ENCODE assay signal across 13 mouse cellular contexts in the genomic region with DNA sequence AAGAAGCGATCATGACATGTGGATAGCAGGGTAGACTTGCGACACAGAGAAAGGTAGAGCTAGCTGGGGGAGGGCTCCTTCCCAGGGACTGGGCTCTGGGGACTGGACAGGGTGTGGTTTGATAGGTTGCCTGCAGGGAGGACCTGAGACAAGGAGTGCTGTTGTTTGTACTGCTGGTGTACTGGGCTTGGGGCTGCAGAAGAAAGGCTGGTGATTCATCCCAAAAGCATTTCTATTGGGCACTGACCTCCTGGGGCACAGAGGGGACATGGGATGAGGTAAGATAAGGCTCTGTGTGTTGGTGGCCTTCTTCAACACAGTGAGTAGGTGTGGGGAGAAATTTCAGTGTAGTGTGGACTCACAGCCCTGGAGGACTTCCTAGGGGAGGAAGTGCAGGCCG. TPM values are rescaled to one million over a fixed set of nuclear protein-coding genes. Genes with fewer than 3 reads are reported as not detected.
DNase-seq lines count a peak whose midpoint lies in the region; ATAC-seq lines count a peak whose summit lies in the region.
"Had no signal": no experiment of that assay in that cellular context is flagged by ENCODE, and none has a peak within 500 bp of the region (broad histone marks: within the 10 kb centered on the region; RNA-seq: fewer than 3 reads in every experiment).

No protein-coding gene starts in this region.

- peak overlapping the region; percentile 5; the same call in 1 of the 2 replicates for H3K27ac ChIP-seq in heart, embryonic 15.5 days
- no peak overlapping the region for H3K27ac ChIP-seq in neural tube, embryonic 12.5 days
- no peak overlapping the region for H3K27ac ChIP-seq in neural tube, embryonic 15.5 days (replicated peaks)
- H3K27ac ChIP-seq in stomach, embryonic 15.5 days: peak overlapping the region; percentile 48
- H3K27ac ChIP-seq in liver, embryonic 11.5 days (ENCODE audit: low read depth, low read length): no peak overlapping the region
- H3K27ac ChIP-seq: liver, embryonic 14.5 days had no signal

- peaks cover 85% of the 10 kb centered on the region for H3K4me1 ChIP-seq in heart, embryonic 15.5 days (replicated peaks)
- peaks cover 42% of the 10 kb centered on the region for H3K4me1 ChIP-seq in neural tube, embryonic 12.5 days
- H3K4me1 ChIP-seq in neural tube, embryonic 15.5 days: peaks cover 77% of the 10 kb centered on the region
- H3K4me1 ChIP-seq in stomach, embryonic 15.5 days: peaks cover 70% of the 10 kb centered on the region
- peaks cover 56% of the 10 kb centered on the region for H3K4me1 ChIP-seq in liver, embryonic 11.5 days (replicated peaks; ENCODE audit: control insufficient read depth, insufficient read depth, low read length)
- H3K4me1 ChIP-seq: megakaryocyte, embryonic 14.5 days had no signal

- H3K4me2 ChIP-seq in heart, embryonic 15.5 days: peak overlapping the region; percentile 26; the same call in 1 of the 2 replicates
- no peak overlapping the region for H3K4me2 ChIP-seq in neural tube, embryonic 12.5 days (replicated peaks)
- H3K4me2 ChIP-seq in neural tube, embryonic 15.5 days: no peak overlapping the region
- H3K4me2 ChIP-seq in stomach, embryonic 15.5 days: no peak overlapping the region
- H3K4me2 ChIP-seq in liver, embryonic 11.5 days: no peak overlapping the region

- no peak for ATAC-seq in heart, embryonic 15.5 days (replicated peaks; ENCODE audit: insufficient number of reproducible peaks, insufficient read depth, low FRiP score, low read depth)
- 0 out of 2 replicates have a peak, but pooled peaks have one; percentile 4 for ATAC-seq in neural tube, embryonic 12.5 days (ENCODE audit: low FRiP score, low read depth)
- ATAC-seq in neural tube, embryonic 15.5 days (ENCODE audit: low FRiP score): no peak
- peak; percentile 60 for ATAC-seq in stomach, embryonic 15.5 days (ENCODE audit: insufficient read depth, low FRiP score, low read depth)
- no peak for ATAC-seq in liver, embryonic 11.5 days (replicated peaks; ENCODE audit: low FRiP score)
- ATAC-seq: hindbrain, postnatal 0 days had no signal

- H3K4me3 ChIP-seq in heart, embryonic 15.5 days: no peak overlapping the region
- H3K4me3 ChIP-seq in neural tube, embryonic 12.5 days: no peak overlapping the region
- H3K4me3 ChIP-seq in neural tube, embryonic 15.5 days (replicated peaks): no peak overlapping the region
- no peak overlapping the region for H3K4me3 ChIP-seq in stomach, embryonic 15.5 days (replicated peaks)
- H3K4me3 ChIP-seq in liver, embryonic 11.5 days (ENCODE audit: low read depth, low read length): no peak overlapping the region
- H3K4me3 ChIP-seq: megakaryocyte, embryonic 14.5 days had no signal

- no peaks in the 10 kb centered on the region for H3K27me3 ChIP-seq in heart, embryonic 15.5 days
- no peaks in the 10 kb centered on the region for H3K27me3 ChIP-seq in neural tube, embryonic 12.5 days (replicated peaks)
- no peaks in the 10 kb centered on the region for H3K27me3 ChIP-seq in neural tube, embryonic 15.5 days (replicated peaks)
- H3K27me3 ChIP-seq in stomach, embryonic 15.5 days (replicated peaks): no peaks in the 10 kb centered on the region
- no peaks in the 10 kb centered on the region for H3K27me3 ChIP-seq in liver, embryonic 11.5 days (replicated peaks; ENCODE audit: control insufficient read depth, insufficient read depth, low read length)
- H3K27me3 ChIP-seq: CH12.LX had no signal

- WGBS in heart, embryonic 15.5 days: 32% methylated on average over 3 of the region's 3 CpGs
- 72% methylated on average over 3 of the region's 3 CpGs for WGBS in neural tube, embryonic 12.5 days
- 59% methylated on average over 3 of the region's 3 CpGs for WGBS in neural tube, embryonic 15.5 days
- 46% methylated on average over 3 of the region's 3 CpGs for WGBS in stomach, embryonic 15.5 days
- 53% methylated on average over 3 of the region's 3 CpGs for WGBS in liver, embryonic 11.5 days

- no peaks in the 10 kb centered on the region for H3K9me3 ChIP-seq in heart, embryonic 15.5 days (replicated peaks)
- no peaks in the 10 kb centered on the region for H3K9me3 ChIP-seq in neural tube, embryonic 12.5 days
- no peaks in the 10 kb centered on the region for H3K9me3 ChIP-seq in neural tube, embryonic 15.5 days (replicated peaks)
- no peaks in the 10 kb centered on the region for H3K9me3 ChIP-seq in stomach, embryonic 15.5 days
- no peaks in the 10 kb centered on the region for H3K9me3 ChIP-seq in liver, embryonic 11.5 days (ENCODE audit: control insufficient read depth, low read length)
- H3K9me3 ChIP-seq: megakaryocyte, embryonic 14.5 days had no signal

- no peaks in the 10 kb centered on the region for H3K36me3 ChIP-seq in heart, embryonic 15.5 days
- H3K36me3 ChIP-seq in neural tube, embryonic 12.5 days: no peaks in the 10 kb centered on the region
- no peaks in the 10 kb centered on the region for H3K36me3 ChIP-seq in neural tube, embryonic 15.5 days
- no peaks in the 10 kb centered on the region for H3K36me3 ChIP-seq in stomach, embryonic 15.5 days
- H3K36me3 ChIP-seq in liver, embryonic 11.5 days (ENCODE audit: control insufficient read depth, insufficient read depth, low read length): no peaks in the 10 kb centered on the region

- no peak for DNase-seq in heart, postnatal 4 days
- peak; percentile 68 for DNase-seq in fat pad, adult 2 months (ENCODE audit: extremely low read depth, low read depth, low spot score)
- no peak for DNase-seq in gastrocnemius, postnatal 4 days (ENCODE audit: low spot score in 2 of 2)
- no peak for DNase-seq in liver, embryonic 11.5 days (ENCODE audit: low spot score)
- DNase-seq: adrenal gland, adult 8-10 months had no signal

- no peak overlapping the region for H3K9ac ChIP-seq in heart, embryonic 15.5 days
- no peak overlapping the region for H3K9ac ChIP-seq in neural tube, embryonic 12.5 days
- no peak overlapping the region for H3K9ac ChIP-seq in neural tube, embryonic 15.5 days (replicated peaks)
- no peak overlapping the region for H3K9ac ChIP-seq in stomach, embryonic 15.5 days
- H3K9ac ChIP-seq in liver, embryonic 11.5 days (ENCODE audit: low read depth, low read length): no peak overlapping the region
- H3K9ac ChIP-seq: liver, embryonic 14.5 days had no signal

RNA-seq across cellular contexts. Expression of a gene that starts 29.2 kb away (rescaled TPM):
- polyA plus RNA-seq in heart, embryonic 15.5 days (2015; fragmentation: Nextera tagmentation; extraction: Ambion mirVana): 38.0 and 45.0 TPM in 2 replicates
- total RNA-seq in heart, postnatal 4 days (2021): 10 to 100 TPM; 26.9 to 29.8 TPM
- polyA plus RNA-seq in neural tube, embryonic 12.5 days (2016; fragmentation: Nextera tagmentation; extraction: Ambion mirVana): 49.8 and 55.0 TPM in 2 replicates
- polyA plus RNA-seq in neural tube, embryonic 15.5 days (2015; fragmentation: Nextera tagmentation; extraction: Ambion mirVana): 84.8 and 89.7 TPM in 2 replicates
- polyA plus RNA-seq in stomach, embryonic 15.5 days (2015; fragmentation: Nextera tagmentation; extraction: Ambion mirVana): 32.0 and 37.0 TPM in 2 replicates
- 10 to 100 TPM; 38.3 to 38.8 TPM for total RNA-seq in gastrocnemius, postnatal 4 days (2021)
- polyA plus RNA-seq in liver, embryonic 11.5 days (2014; fragmentation: Nextera tagmentation; extraction: Ambion mirVana): 16.6 and 17.3 TPM in 2 replicates

Comparison
In these comparisons a context has a peak if more than half of its experiments do, and no peak if none do; other contexts are left out.
1. ATAC-seq: peak in neural tube, embryonic 12.5 days (single experiment) and stomach, embryonic 15.5 days (single experiment); none in heart, embryonic 15.5 days (single experiment), neural tube, embryonic 15.5 days (single experiment) and liver, embryonic 11.5 days (single experiment).
2. H3K27ac ChIP-seq: peak in heart, embryonic 15.5 days (single experiment) and stomach, embryonic 15.5 days (single experiment); none in neural tube, embryonic 12.5 days (single experiment), neural tube, embryonic 15.5 days (single experiment) and liver, embryonic 11.5 days (single experiment).